Mouse (Mus musculus): ENCODE data around the gene Rbfox3. TPM values are rescaled to one million over a fixed set of nuclear protein-coding genes. Genes with fewer than 3 reads are reported as not detected.

Rbfox3 gene
- total and polyA plus RNA-seq, 2 experiments from 2014 or later, result 60.3 to 73.3 TPM

DNA sequence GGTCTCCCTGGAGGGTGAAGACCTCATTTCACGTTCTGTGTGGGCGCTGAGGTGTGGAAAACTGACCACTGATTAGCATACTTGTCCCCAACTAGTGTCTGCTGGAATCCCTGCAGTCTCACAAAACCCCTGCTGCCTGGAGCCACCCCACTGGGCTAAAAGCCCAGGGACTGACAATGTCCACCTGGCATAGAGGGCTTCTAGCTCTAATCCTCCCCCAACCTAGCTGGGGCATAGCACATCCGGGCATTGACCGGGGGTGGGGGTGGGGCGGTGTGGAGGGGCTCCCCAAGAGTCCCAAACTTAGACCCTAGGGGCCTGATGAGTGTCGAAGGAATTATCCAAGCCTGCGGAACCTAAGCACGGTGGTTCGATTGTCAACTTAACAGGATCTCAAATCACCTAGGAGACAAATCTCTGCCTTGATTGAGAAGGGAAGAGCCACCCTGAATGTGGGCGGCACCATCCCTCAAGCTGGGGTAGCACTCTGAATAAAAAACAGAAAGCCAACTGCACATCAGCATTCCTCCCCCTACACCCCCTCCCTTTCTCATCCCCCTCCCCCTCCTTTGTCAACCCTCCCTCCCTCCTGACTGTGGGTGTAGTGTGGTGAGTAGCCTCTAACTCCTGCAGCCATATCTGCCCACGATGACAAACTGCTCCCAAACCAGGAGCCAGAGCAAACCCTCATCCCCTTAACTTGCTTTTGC, 29.5 kb downstream of the Rbfox3 start:
- peak; percentile 23; the same call in 1 of the 2 replicates for ATAC-seq (ENCODE audit: low FRiP score)
- TF ChIP-seq CTCF (IDR thresholded peaks at IDR 0.05), result no peak
- peaks cover 7% of the 10 kb centered on the region for H3K4me1 ChIP-seq (ENCODE audit: insufficient read depth, low read length)
- no peak overlapping the region for H3K4me3 ChIP-seq (ENCODE audit: low read depth, low read length)
- H3K36me3 ChIP-seq (ENCODE audit: insufficient read depth, low read length), result no peaks in the 10 kb centered on the region
- no peak overlapping the region for H3K9ac ChIP-seq (replicated peaks; ENCODE audit: low read length, poor library complexity, severe bottlenecking)
- WGBS, result 16% methylated on average over 11 of the region's 11 CpGs
- no peak for DNase-seq (ENCODE audit: low spot score)
- no peaks in the 10 kb centered on the region for H3K9me3 ChIP-seq (ENCODE audit: low read length)
- H3K4me2 ChIP-seq (ENCODE audit: low read depth, low read length, poor library complexity, severe bottlenecking), result no peak overlapping the region
- H3K27me3 ChIP-seq (ENCODE audit: insufficient read depth, low read length), result no peaks in the 10 kb centered on the region
- H3K27ac ChIP-seq (ENCODE audit: low read depth, low read length), result no peak overlapping the region

DNA sequence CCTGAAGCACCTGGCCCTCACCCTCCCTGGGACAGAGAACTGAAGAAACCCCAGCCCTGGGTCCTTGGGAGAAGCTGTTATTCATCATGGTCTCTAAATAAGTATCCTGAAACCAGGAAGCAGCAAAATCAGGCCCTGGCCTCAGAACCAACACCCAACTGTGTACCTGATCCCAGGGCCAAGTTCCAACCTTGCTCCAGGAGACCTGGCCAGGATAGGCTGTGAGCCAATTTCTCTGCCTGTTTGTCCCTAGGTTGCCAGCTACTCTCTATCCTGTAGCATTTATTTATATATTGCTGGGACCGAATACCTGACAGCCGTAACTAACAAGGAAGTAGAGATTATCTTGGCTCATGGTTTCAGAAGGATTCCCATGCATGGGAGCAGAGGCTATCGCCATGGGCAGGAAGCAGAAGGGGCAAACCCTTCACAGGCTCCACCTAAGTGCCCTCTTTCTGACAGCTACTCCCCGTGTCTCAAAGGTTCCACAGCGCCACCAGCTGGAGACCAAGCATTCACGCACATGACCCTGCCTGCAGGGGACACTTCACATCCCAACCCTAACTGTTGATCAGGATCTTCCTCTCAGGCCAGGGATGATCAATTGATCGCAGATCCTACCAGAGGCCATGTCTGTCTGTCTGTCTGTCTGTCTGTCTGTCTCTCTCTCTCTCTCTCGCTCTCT, 31.8 kb downstream of the Rbfox3 start:
- Histone ChIP-seq H3K4me3 (ENCODE audit: low read depth, low read length) (no peak overlapping the region), H3K9me3 (ENCODE audit: low read length) (no peaks in the 10 kb centered on the region), H3K27me3 (ENCODE audit: insufficient read depth, low read length) (no peaks in the 10 kb centered on the region), H3K9ac (replicated peaks; ENCODE audit: low read length, poor library complexity, severe bottlenecking) (no peak overlapping the region), H3K27ac (ENCODE audit: low read depth, low read length) (no peak overlapping the region), H3K36me3 (ENCODE audit: insufficient read depth, low read length) (no peaks in the 10 kb centered on the region), H3K4me1 (ENCODE audit: insufficient read depth, low read length) (peaks cover 19% of the 10 kb centered on the region), H3K4me2 (ENCODE audit: low read depth, low read length, poor library complexity, severe bottlenecking) (no peak overlapping the region)
- 93% methylated on average over 8 of the region's 8 CpGs for WGBS
- ATAC-seq (ENCODE audit: low FRiP score) (no peak), DNase-seq (ENCODE audit: low spot score) (no peak)
- TF ChIP-seq CTCF (IDR thresholded peaks at IDR 0.05), result peak; percentile 38

DNA sequence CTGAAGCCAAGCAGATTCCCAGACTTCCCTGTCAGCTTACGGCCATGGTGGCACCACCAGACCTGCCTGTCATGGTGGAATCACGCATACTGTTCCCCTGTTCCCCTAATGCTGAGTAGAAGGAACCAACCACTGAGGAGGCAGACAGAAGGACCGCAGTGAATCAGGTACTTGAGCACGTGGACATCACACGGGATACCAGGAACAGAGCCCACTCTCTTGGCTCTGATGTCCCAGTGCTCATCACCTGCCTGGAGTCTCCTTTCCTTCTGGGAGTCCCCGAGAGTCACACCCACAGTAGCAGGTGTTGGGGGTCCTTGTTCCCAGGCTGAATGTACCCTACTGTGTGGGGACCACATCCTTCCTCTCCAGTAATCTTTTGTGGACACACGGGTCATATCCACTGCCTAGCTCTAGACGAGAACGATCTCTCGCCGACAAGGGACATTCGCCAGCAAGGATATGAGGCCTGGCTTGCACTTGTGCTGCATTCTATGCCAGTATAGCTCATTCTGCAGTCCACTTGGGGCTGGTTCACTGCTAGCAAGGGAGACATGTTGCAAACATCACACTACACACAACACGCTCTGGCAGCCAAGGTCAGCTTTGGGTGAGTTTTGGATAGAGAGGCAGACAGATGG, 32.7 kb downstream of the Rbfox3 start:
- ATAC-seq (ENCODE audit: low FRiP score), result no peak
- WGBS, result 94% methylated on average over 13 of the region's 13 CpGs
- H3K4me2 ChIP-seq (ENCODE audit: low read depth, low read length, poor library complexity, severe bottlenecking), result no peak overlapping the region
- no peak overlapping the region for H3K4me3 ChIP-seq (ENCODE audit: low read depth, low read length)
- H3K4me1 ChIP-seq (ENCODE audit: insufficient read depth, low read length), result peaks cover 20% of the 10 kb centered on the region
- no peak overlapping the region for H3K9ac ChIP-seq (replicated peaks; ENCODE audit: low read length, poor library complexity, severe bottlenecking)
- no peak for DNase-seq (ENCODE audit: low spot score)
- H3K36me3 ChIP-seq (ENCODE audit: insufficient read depth, low read length), result no peaks in the 10 kb centered on the region
- no peaks in the 10 kb centered on the region for H3K27me3 ChIP-seq (ENCODE audit: insufficient read depth, low read length)
- no peak for TF ChIP-seq CTCF (IDR thresholded peaks at IDR 0.05)
- H3K9me3 ChIP-seq (ENCODE audit: low read length), result no peaks in the 10 kb centered on the region
- no peak overlapping the region for H3K27ac ChIP-seq (ENCODE audit: low read depth, low read length)

DNA sequence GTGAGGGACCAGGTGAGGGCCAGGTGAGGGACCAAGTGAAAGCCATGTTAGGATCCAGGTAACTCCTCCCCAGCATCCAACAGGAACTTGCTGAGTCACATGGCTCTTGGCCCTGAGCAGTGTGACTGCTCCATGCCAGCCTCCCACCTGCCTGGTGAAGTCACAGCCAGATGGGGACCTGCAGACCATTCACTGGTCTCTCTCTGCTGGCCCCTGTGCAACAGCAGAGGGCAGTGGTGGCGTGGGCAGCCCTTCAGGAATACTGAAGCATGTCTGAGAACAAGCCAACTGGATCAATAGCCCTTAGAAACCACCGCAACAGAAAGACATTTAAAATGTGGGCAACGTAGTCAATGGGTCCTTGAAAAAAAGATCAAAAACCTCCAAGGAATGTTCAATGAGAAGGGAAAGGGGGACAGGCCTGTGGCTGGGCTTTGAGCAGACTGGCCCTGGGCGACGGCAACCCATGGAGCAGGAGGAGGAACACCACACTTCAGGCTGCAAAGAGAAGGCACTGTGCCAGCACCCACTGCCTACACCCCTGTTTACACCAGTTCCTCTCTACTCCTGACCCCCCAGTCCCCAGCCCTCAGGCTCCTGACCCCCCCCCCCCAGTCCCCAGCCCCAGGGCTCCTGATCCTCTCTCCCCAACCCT, 36.0 kb downstream of the Rbfox3 start:
- DNase-seq (ENCODE audit: low spot score), result peak; percentile 64
- WGBS, result 27% methylated on average over 5 of the region's 5 CpGs
- Histone ChIP-seq H3K27me3 (ENCODE audit: insufficient read depth, low read length) (no peaks in the 10 kb centered on the region), H3K36me3 (ENCODE audit: insufficient read depth, low read length) (no peaks in the 10 kb centered on the region), H3K4me1 (ENCODE audit: insufficient read depth, low read length) (peaks cover 13% of the 10 kb centered on the region), H3K9me3 (ENCODE audit: low read length) (no peaks in the 10 kb centered on the region), H3K4me2 (ENCODE audit: low read depth, low read length, poor library complexity, severe bottlenecking) (no peak overlapping the region), H3K9ac (replicated peaks; ENCODE audit: low read length, poor library complexity, severe bottlenecking) (no peak overlapping the region), H3K27ac (ENCODE audit: low read depth, low read length) (peak overlapping the region; percentile 57; the same call in 1 of the 2 replicates), H3K4me3 (ENCODE audit: low read depth, low read length) (no peak overlapping the region)
- no peak for ATAC-seq (ENCODE audit: low FRiP score)
- TF ChIP-seq CTCF (IDR thresholded peaks at IDR 0.05), result peak; percentile 74

DNA sequence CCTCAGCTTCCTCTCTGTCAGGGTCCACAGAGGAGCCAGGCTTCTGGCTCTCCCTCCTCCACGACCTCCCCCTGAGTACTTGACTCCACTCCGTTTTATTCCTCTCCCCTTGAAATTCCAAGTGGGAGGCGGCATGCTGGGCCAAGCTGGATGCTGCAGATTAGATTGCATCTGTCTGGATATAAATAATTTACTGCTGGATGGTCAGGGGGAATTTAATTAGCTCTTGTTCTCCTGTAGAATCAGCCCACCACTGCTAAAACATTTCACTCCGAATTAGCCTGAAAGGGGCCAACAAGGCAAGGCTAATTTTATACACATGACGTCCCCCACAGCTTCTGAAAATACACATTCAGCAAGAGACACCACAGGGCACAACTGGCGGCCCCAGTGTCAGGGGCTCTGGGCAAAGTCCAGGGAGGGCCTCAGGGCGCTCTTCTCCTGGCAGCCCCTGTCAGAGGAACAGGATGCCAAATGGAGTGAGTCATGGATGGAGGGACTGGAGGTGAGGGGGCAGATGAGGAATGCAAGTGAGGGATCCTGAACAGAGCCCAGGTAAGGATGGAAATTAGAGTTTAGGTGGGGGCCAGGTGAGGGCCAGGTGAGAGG, 36.8 kb downstream of the Rbfox3 start:
- Histone ChIP-seq H3K27me3 (ENCODE audit: insufficient read depth, low read length) (no peaks in the 10 kb centered on the region), H3K27ac (ENCODE audit: low read depth, low read length) (peak overlapping the region; percentile 57), H3K9me3 (ENCODE audit: low read length) (no peaks in the 10 kb centered on the region), H3K4me3 (ENCODE audit: low read depth, low read length) (no peak overlapping the region), H3K36me3 (ENCODE audit: insufficient read depth, low read length) (no peaks in the 10 kb centered on the region), H3K4me2 (ENCODE audit: low read depth, low read length, poor library complexity, severe bottlenecking) (no peak overlapping the region), H3K9ac (replicated peaks; ENCODE audit: low read length, poor library complexity, severe bottlenecking) (no peak overlapping the region), H3K4me1 (ENCODE audit: insufficient read depth, low read length) (peaks cover 13% of the 10 kb centered on the region)
- WGBS, result 20% methylated on average over 7 of the region's 7 CpGs
- TF ChIP-seq CTCF (IDR thresholded peaks at IDR 0.05), result no peak
- peak; percentile 46 for DNase-seq (ENCODE audit: low spot score)
- ATAC-seq (ENCODE audit: low FRiP score), result no peak
